Mouse (Mus musculus) hindbrain, embryonic 13.5 days (tissue): ENCODE data around the gene Unc119. TPM values are rescaled to one million over a fixed set of nuclear protein-coding genes. Genes with fewer than 3 reads are reported as not detected.
A peak's percentile ranks its signal among the peaks of the same experiment; 100 is the strongest.

Source experiments
- ATAC-seq: fragments of 200-750 bp; cut with Nextera tagmentation; 2 replicates; pipeline ENCODE4 v1.8.0; 2017; ENCODE audit warnings: moderate TSS enrichment; ENCODE audit not compliant: low FRiP score
- H3K27ac ChIP-seq: fragments of 300-500 bp; sonication (generic); 2 replicates; pipeline ENCODE4 v1.5.1; 2015; ENCODE audit warnings: inconsistent platforms, mild to moderate bottlenecking, moderate library complexity
- H3K27me3 ChIP-seq: fragments of 300-500 bp; sonication (generic); 2 replicates; pipeline ENCODE4 v1.6.1; 2015; ENCODE audit warnings: mild to moderate bottlenecking, inconsistent platforms
- H3K36me3 ChIP-seq: fragments of 300-500 bp; sonication (generic); 2 replicates; pipeline ENCODE4 v1.6.1; 2015; ENCODE audit warnings: mild to moderate bottlenecking, inconsistent platforms
- H3K4me1 ChIP-seq: fragments of 300-500 bp; sonication (generic); replicated peaks from 2 replicates; pipeline ENCODE4 v1.6.1; 2015; ENCODE audit warnings: inconsistent platforms
- H3K4me2 ChIP-seq: fragments of 300-500 bp; sonication (generic); 2 replicates; pipeline ENCODE4 v1.6.1; 2015; ENCODE audit warnings: inconsistent platforms, mild to moderate bottlenecking, moderate library complexity
- H3K4me3 ChIP-seq: fragments of 300-500 bp; sonication (generic); 2 replicates; pipeline ENCODE4 v1.5.1; 2015; ENCODE audit warnings: mild to moderate bottlenecking, inconsistent platforms
- H3K9ac ChIP-seq: fragments of 300-500 bp; sonication (generic); 2 replicates; pipeline ENCODE4 v1.6.1; 2015; ENCODE audit warnings: mild to moderate bottlenecking, inconsistent platforms
- H3K9me3 ChIP-seq: fragments of 300-500 bp; sonication (generic); 2 replicates; pipeline ENCODE4 v1.6.1; 2016; ENCODE audit warnings: inconsistent platforms
- WGBS: fragments of 180-500 bp; shearing (Covaris S2); methylation state at CpG from one replicate; pipeline ENCODE4 v1.1.7; 2015; 5-methylcytosine and 5-hydroxymethylcytosine counted together
- polyA plus RNA-seq: library from polyadenylated mRNA; unstranded; fragments of >200 nt; fragmentation: Nextera tagmentation; extraction: Ambion mirVana; gene quantifications from 2 replicates; pipeline ENCODE4 v1.2.1, GENCODE M21; 2015

Gene Unc119
- polyA plus RNA-seq, 1 experiment from 2014 or later, result 76.7 TPM

GRCm38 (mm10) chr11:78324000-78324785 is 19.1 kb upstream of the Unc119 start:
- peaks cover 28% of the 10 kb centered on the region for H3K4me1 ChIP-seq
- H3K9ac ChIP-seq, result no peak overlapping the region
- no peaks in the 10 kb centered on the region for H3K27me3 ChIP-seq
- no peak for ATAC-seq
- peak overlapping the region; percentile 41 for H3K4me2 ChIP-seq
- H3K9me3 ChIP-seq, result no peaks in the 10 kb centered on the region
- 0 out of 2 replicates have a peak, but pooled peaks cover 3% of the 10 kb centered on the region for H3K36me3 ChIP-seq
- WGBS, result 74% methylated on average over 15 of the region's 15 CpGs
- H3K27ac ChIP-seq, result peak overlapping the region; percentile 73
- H3K4me3 ChIP-seq, result peak overlapping the region; percentile 20

DNA sequence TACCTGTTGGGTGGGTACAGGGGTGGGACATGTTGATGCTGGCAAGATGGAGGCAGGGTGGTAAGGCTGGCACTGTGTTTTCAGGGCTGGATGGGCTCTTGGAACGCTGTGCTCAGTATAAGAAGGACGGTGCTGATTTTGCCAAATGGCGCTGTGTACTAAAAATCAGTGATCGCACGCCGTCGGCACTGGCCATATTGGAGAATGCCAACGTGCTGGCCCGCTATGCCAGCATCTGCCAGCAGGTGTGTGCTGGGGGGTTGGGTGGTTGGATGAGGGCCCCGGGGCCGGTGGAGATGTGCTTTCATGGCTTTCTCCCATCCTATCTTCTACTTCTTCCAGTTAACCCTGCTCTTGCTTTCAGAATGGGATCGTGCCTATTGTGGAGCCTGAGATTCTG is 18.3 kb upstream of the Unc119 start:
- Histone ChIP-seq H3K4me2 (peak overlapping the region; percentile 31), H3K4me3 (peak overlapping the region; percentile 20), H3K36me3 (0 out of 2 replicates have a peak, but pooled peaks cover 3% of the 10 kb centered on the region), H3K27me3 (no peaks in the 10 kb centered on the region), H3K4me1 (peaks cover 34% of the 10 kb centered on the region), H3K9ac (no peak overlapping the region), H3K27ac (peak overlapping the region; percentile 73; the same call in 1 of the 2 replicates), H3K9me3 (no peaks in the 10 kb centered on the region)
- WGBS, result 91% methylated on average over 12 of the region's 12 CpGs
- ATAC-seq, result no peak

DNA sequence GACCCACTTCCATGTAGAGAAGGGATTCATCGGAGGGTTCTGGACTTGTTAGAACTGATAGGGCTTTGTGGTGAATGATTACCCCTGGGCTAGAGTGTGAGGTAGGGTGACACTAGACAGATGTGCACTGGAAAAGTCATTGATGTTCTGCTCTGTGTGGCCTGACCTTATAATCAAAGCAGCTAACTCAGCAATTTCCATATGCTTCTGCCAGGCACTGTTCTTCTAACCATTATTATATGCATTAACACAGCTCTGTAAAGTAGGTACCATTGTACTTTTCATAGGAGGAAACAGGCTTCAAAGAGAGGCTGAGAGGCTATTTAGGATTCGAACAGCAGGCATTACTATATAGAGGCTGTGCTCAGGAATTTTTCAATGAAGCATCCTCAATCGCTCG is 16.1 kb upstream of the Unc119 start:
- Histone ChIP-seq H3K9ac (no peak overlapping the region), H3K27me3 (no peaks in the 10 kb centered on the region), H3K27ac (no peak overlapping the region), H3K36me3 (peaks cover 4% of the 10 kb centered on the region), H3K4me2 (no peak overlapping the region), H3K9me3 (no peaks in the 10 kb centered on the region), H3K4me3 (no peak overlapping the region), H3K4me1 (peaks cover 32% of the 10 kb centered on the region)
- 93% methylated on average over 4 of the region's 4 CpGs for WGBS
- no peak for ATAC-seq

- H3K9me3 ChIP-seq, result no peaks in the 10 kb centered on the region
- ATAC-seq, result peak; percentile 95
- no peaks in the 10 kb centered on the region for H3K27me3 ChIP-seq
- H3K9ac ChIP-seq, result peak within 1 kb of the TSS; percentile 91
- peak within 1 kb of the TSS; percentile 64 for H3K27ac ChIP-seq
- peak within 1 kb of the TSS; percentile 92 for H3K4me2 ChIP-seq
- 12% methylated on average over 37 of the region's 37 CpGs for WGBS
- peaks cover 11% of the 10 kb centered on the region for H3K36me3 ChIP-seq
- peaks cover 26% of the 10 kb centered on the region for H3K4me1 ChIP-seq
- peak within 1 kb of the TSS; percentile 86 for H3K4me3 ChIP-seq
These were observed 15.4 kb upstream of the Unc119 start, which contains the start of gene Pigs for GRCm38 (mm10) chr11:78327634-78328511. Pigs (plus strand) TSS chr11:78328415.

GRCm38 (mm10) chr11:78328512-78329056 is 14.7 kb upstream of the Unc119 start:
- peak; percentile 71 for ATAC-seq
- H3K4me3 ChIP-seq, result peak overlapping the region; percentile 86
- H3K27me3 ChIP-seq, result no peaks in the 10 kb centered on the region
- no peaks in the 10 kb centered on the region for H3K9me3 ChIP-seq
- H3K27ac ChIP-seq, result peak overlapping the region; percentile 64
- H3K36me3 ChIP-seq, result peaks cover 18% of the 10 kb centered on the region
- peak overlapping the region; percentile 92 for H3K4me2 ChIP-seq
- peaks cover 19% of the 10 kb centered on the region for H3K4me1 ChIP-seq
- H3K9ac ChIP-seq, result peak overlapping the region; percentile 91
- under 1% methylated on average over 41 of the region's 41 CpGs for WGBS

- Histone ChIP-seq H3K9ac (no peak overlapping the region), H3K4me1 (peaks cover 14% of the 10 kb centered on the region), H3K4me3 (no peak overlapping the region), H3K27me3 (no peaks in the 10 kb centered on the region), H3K27ac (no peak overlapping the region), H3K9me3 (no peaks in the 10 kb centered on the region), H3K36me3 (peaks cover 56% of the 10 kb centered on the region), H3K4me2 (no peak overlapping the region)
- 96% methylated on average over 12 of the region's 12 CpGs for WGBS
- no peak for ATAC-seq
These were observed 10.6 kb upstream of the Unc119 start for GRCm38 (mm10) chr11:78332676-78333075.

DNA sequence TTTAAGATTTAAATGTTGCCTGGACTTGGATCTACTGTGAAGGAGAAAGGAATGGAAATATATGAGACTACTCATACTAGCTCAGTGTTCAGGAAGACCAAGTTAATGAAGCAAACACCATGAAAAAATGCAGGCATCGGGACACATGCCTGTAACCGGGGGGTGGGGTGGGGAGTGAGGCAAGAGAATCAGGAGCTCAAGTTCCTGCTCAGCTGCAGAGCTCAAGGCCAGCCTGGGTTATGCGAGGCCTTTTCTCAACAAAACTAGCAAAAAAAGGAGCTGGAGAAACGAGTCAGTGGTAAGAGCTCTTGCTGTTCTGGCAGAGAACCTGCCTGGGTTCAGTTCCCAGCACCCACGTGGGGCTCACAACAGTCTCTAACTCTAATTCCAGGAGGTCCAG is 9.3 kb upstream of the Unc119 start:
- Histone ChIP-seq H3K4me3 (no peak overlapping the region), H3K27ac (no peak overlapping the region), H3K9me3 (no peaks in the 10 kb centered on the region), H3K27me3 (no peaks in the 10 kb centered on the region), H3K36me3 (peaks cover 63% of the 10 kb centered on the region), H3K4me2 (no peak overlapping the region), H3K4me1 (peaks cover 11% of the 10 kb centered on the region), H3K9ac (no peak overlapping the region)
- WGBS, result 94% methylated on average over 5 of the region's 5 CpGs
- ATAC-seq, result no peak

DNA sequence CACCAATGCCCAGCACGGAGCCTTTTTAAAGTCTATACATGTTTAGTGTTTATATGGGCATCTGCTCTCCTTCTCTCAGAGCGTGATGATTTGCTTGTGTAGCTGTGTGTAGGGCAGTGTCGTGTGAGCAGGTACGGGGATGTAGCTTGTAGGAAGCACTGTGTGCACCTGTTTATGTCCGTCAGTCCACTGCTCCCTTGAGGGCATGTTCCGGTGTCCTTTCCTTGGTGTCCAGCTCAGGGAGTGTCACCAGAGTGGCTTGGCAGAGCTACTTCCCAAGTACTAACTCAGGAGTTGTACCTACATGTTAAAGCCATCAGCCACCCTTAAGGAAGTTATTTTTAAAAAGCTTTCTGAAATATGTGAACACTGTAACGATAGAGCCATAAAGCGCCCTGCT is 6.2 kb upstream of the Unc119 start:
- no peak for ATAC-seq
- Histone ChIP-seq H3K27me3 (no peaks in the 10 kb centered on the region), H3K4me1 (no peaks in the 10 kb centered on the region), H3K36me3 (peaks cover 89% of the 10 kb centered on the region), H3K4me3 (no peak overlapping the region), H3K9me3 (no peaks in the 10 kb centered on the region), H3K4me2 (no peak overlapping the region), H3K9ac (no peak overlapping the region), H3K27ac (no peak overlapping the region)
- WGBS, result 95% methylated on average over 8 of the region's 8 CpGs

DNA sequence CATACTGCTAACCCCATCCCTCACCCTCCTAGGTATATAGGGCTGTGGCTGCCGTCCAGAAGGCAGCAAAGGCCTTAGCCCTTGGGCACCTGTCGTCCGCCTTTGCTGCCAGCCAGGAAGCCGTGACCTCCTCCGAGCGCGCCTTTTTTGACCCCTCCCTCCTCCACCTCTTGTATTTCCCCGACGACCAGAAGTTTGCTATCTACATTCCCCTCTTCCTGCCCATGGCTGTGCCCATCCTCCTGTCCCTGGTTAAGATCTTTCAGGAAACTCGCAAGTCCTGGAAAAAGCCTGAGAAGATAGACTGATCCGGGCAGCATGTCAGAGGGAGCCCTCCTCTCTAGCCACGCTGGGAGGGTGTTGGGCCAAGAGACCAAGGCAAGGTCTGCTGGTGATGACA is 1.6 kb upstream of the Unc119 start:
- Histone ChIP-seq H3K4me2 (no peak overlapping the region), H3K36me3 (peaks cover 43% of the 10 kb centered on the region), H3K27me3 (no peaks in the 10 kb centered on the region), H3K9me3 (no peaks in the 10 kb centered on the region), H3K4me1 (peaks cover 36% of the 10 kb centered on the region), H3K9ac (no peak overlapping the region), H3K27ac (no peak overlapping the region), H3K4me3 (no peak overlapping the region)
- WGBS, result 87% methylated on average over 12 of the region's 12 CpGs
- ATAC-seq, result no peak

- 88% methylated on average over 6 of the region's 6 CpGs for WGBS
- H3K27ac ChIP-seq, result peak overlapping the region; percentile 92
- no peak for ATAC-seq
- peak overlapping the region; percentile 90 for H3K4me3 ChIP-seq
- peak overlapping the region; percentile 98 for H3K9ac ChIP-seq
- H3K9me3 ChIP-seq, result no peaks in the 10 kb centered on the region
- peaks cover 43% of the 10 kb centered on the region for H3K36me3 ChIP-seq
- no peaks in the 10 kb centered on the region for H3K27me3 ChIP-seq
- H3K4me2 ChIP-seq, result peak overlapping the region; percentile 73
- H3K4me1 ChIP-seq, result peaks cover 46% of the 10 kb centered on the region
These were observed 1.1 kb downstream of the Unc119 start for GRCm38 (mm10) chr11:78344328-78344889.

- Histone ChIP-seq H3K27me3 (no peaks in the 10 kb centered on the region), H3K9me3 (no peaks in the 10 kb centered on the region), H3K27ac (peak overlapping the region; percentile 55), H3K4me3 (peak overlapping the region; percentile 90), H3K9ac (peak overlapping the region; percentile 63), H3K36me3 (peaks cover 38% of the 10 kb centered on the region), H3K4me2 (peak overlapping the region; percentile 73), H3K4me1 (peaks cover 46% of the 10 kb centered on the region)
- WGBS, result 65% methylated on average over 8 of the region's 8 CpGs
- no peak for ATAC-seq
These were observed 1.8 kb downstream of the Unc119 start for GRCm38 (mm10) chr11:78344890-78345715.
